Mouse (Mus musculus): ENCODE data around the gene Ccdc96. TPM values are rescaled to one million over a fixed set of nuclear protein-coding genes. Genes with fewer than 3 reads are reported as not detected.

Gene Ccdc96
- polyA plus RNA-seq (2016; fragmentation: Nextera tagmentation; extraction: Ambion mirVana): 4.7 and 5.0 TPM in 2 replicates

- Histone ChIP-seq H3K4me3 (peak within 1 kb of the TSS; percentile 80), H3K36me3 (no peaks in the 10 kb centered on the region), H3K9ac (peak within 1 kb of the TSS; percentile 94), H3K27ac (peak within 1 kb of the TSS; percentile 82), H3K9me3 (replicated peaks) (no peaks in the 10 kb centered on the region), H3K27me3 (peaks cover 9% of the 10 kb centered on the region), H3K4me2 (replicated peaks) (peak within 1 kb of the TSS; percentile 84), H3K4me1 (peaks cover 47% of the 10 kb centered on the region)
- peak; percentile 98 for ATAC-seq (ENCODE audit: low FRiP score)
- under 1% methylated on average over 68 of the region's 97 CpGs for WGBS
These were observed at the start of gene Ccdc96, which contains the start of gene Tada2b for GRCm38 (mm10) chr5:36484171-36484990. Ccdc96 (plus strand) TSS chr5:36484588. Tada2b (minus strand) TSS chr5:36484285.

GRCm38 (mm10) chr5:36436858-36437257 is 47.5 kb upstream of the Ccdc96 start:
- Histone ChIP-seq H3K9ac (no peak overlapping the region), H3K9me3 (replicated peaks) (no peaks in the 10 kb centered on the region), H3K4me3 (no peak overlapping the region), H3K27ac (no peak overlapping the region), H3K4me1 (peaks cover 12% of the 10 kb centered on the region), H3K27me3 (no peaks in the 10 kb centered on the region), H3K4me2 (replicated peaks) (no peak overlapping the region), H3K36me3 (no peaks in the 10 kb centered on the region)
- ATAC-seq (ENCODE audit: low FRiP score): no peak
- 73% methylated on average over 4 of the region's 4 CpGs for WGBS

- WGBS: 72% methylated on average over 3 of the region's 3 CpGs
- H3K9me3 ChIP-seq (replicated peaks): no peaks in the 10 kb centered on the region
These were observed 43.6 kb upstream of the Ccdc96 start for GRCm38 (mm10) chr5:36440741-36441140.

GRCm38 (mm10) chr5:36444611-36445010 is 39.8 kb upstream of the Ccdc96 start:
- Histone ChIP-seq H3K9ac (no peak overlapping the region), H3K4me3 (no peak overlapping the region), H3K4me2 (replicated peaks) (no peak overlapping the region), H3K9me3 (replicated peaks) (no peaks in the 10 kb centered on the region), H3K27me3 (peaks cover 6% of the 10 kb centered on the region; the same call in 1 of the 2 replicates), H3K4me1 (peaks cover 4% of the 10 kb centered on the region; the same call in 1 of the 2 replicates), H3K27ac (no peak overlapping the region), H3K36me3 (no peaks in the 10 kb centered on the region)
- 57% methylated on average over 4 of the region's 4 CpGs for WGBS
- ATAC-seq (ENCODE audit: low FRiP score): no peak

More at GRCm38 (mm10) chr5:36440741-36441140, 43.6 kb upstream of the Ccdc96 start:
- H3K4me1 ChIP-seq: no peaks in the 10 kb centered on the region
- H3K4me3 ChIP-seq: no peak overlapping the region
- H3K9ac ChIP-seq: no peak overlapping the region
- no peak overlapping the region for H3K27ac ChIP-seq
- no peak overlapping the region for H3K4me2 ChIP-seq (replicated peaks)
- no peak for ATAC-seq (ENCODE audit: low FRiP score)
- H3K36me3 ChIP-seq: no peaks in the 10 kb centered on the region
- peaks cover 6% of the 10 kb centered on the region; the same call in 1 of the 2 replicates for H3K27me3 ChIP-seq

GRCm38 (mm10) chr5:36445028-36445427 is 39.4 kb upstream of the Ccdc96 start:
- WGBS: 30% methylated on average over 8 of the region's 8 CpGs
- no peak for ATAC-seq (ENCODE audit: low FRiP score)

DNA sequence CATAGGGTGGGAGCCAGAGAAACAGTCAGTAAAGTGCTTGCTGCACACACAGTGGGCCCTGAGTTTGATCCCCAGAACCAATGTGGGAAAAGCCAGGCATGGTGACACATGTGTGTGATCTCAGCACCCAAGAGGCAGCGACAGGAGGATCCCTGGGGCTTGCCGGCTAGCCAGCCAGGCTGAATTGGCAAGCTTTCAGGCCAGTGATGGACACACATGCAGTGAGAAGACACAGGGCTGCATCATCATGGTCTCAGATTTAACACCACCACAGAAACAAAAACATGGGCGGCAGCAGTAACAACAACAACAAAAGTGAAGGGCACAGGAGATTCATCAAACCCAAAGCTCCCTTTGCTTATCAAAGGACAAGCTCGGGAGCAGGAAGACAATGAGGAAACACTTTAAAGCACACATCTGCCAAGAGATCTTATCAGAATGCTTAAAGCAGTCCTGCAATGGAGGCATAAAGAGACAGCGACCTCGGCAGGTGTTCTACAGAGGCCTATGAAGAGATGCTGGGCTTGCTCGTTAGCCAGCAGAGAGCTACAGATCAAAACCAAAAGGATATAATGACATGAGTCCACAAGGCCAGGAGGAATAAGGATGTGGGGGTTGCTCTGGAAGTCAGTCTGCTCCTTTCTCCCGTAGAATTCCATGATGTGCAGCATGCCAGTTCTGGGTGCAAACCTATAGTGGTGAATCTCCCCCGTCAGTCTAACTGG is 38.1 kb upstream of the Ccdc96 start:
- no peak overlapping the region for H3K27ac ChIP-seq
- peaks cover 6% of the 10 kb centered on the region for H3K4me1 ChIP-seq
- H3K4me3 ChIP-seq: no peak overlapping the region
- peaks cover 6% of the 10 kb centered on the region; the same call in 1 of the 2 replicates for H3K27me3 ChIP-seq
- H3K4me2 ChIP-seq (replicated peaks): no peak overlapping the region
- no peak for ATAC-seq (ENCODE audit: low FRiP score)
- H3K9me3 ChIP-seq (replicated peaks): no peaks in the 10 kb centered on the region
- no peak overlapping the region for H3K9ac ChIP-seq
- WGBS: 41% methylated on average over 9 of the region's 9 CpGs
- no peaks in the 10 kb centered on the region for H3K36me3 ChIP-seq

More at GRCm38 (mm10) chr5:36445028-36445427, 39.4 kb upstream of the Ccdc96 start:
- peaks cover 4% of the 10 kb centered on the region; the same call in 1 of the 2 replicates for H3K4me1 ChIP-seq
- peaks cover 6% of the 10 kb centered on the region; the same call in 1 of the 2 replicates for H3K27me3 ChIP-seq
- no peaks in the 10 kb centered on the region for H3K9me3 ChIP-seq (replicated peaks)
- H3K4me2 ChIP-seq (replicated peaks): no peak overlapping the region
- no peak overlapping the region for H3K27ac ChIP-seq
- H3K9ac ChIP-seq: no peak overlapping the region
- no peaks in the 10 kb centered on the region for H3K36me3 ChIP-seq
- no peak overlapping the region for H3K4me3 ChIP-seq

DNA sequence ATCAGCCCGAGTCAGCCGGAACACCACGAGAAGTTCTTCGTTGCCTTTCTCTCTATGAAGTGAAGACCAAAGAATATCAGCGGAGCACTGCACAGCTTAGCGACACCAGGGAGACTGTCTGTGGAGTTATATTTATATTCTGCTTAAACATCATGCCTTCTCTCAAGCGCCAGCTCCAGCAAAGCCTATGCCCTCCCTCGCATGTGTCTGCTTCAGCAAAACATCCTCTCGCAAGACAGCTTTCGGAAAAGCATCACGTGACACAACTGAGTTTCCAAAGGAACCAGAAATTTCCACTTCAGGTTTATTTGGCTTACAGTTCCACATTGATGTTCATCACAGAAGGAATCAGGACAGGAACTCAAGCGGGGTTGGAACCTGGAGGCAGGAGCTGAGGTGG is 36.5 kb upstream of the Ccdc96 start:
- Histone ChIP-seq H3K27me3 (peaks cover 6% of the 10 kb centered on the region; the same call in 1 of the 2 replicates), H3K9me3 (replicated peaks) (no peaks in the 10 kb centered on the region), H3K27ac (no peak overlapping the region), H3K4me1 (peaks cover 6% of the 10 kb centered on the region), H3K36me3 (no peaks in the 10 kb centered on the region), H3K4me2 (replicated peaks) (no peak overlapping the region), H3K4me3 (no peak overlapping the region), H3K9ac (no peak overlapping the region)
- ATAC-seq (ENCODE audit: low FRiP score): no peak
- 90% methylated on average over 12 of the region's 12 CpGs for WGBS

DNA sequence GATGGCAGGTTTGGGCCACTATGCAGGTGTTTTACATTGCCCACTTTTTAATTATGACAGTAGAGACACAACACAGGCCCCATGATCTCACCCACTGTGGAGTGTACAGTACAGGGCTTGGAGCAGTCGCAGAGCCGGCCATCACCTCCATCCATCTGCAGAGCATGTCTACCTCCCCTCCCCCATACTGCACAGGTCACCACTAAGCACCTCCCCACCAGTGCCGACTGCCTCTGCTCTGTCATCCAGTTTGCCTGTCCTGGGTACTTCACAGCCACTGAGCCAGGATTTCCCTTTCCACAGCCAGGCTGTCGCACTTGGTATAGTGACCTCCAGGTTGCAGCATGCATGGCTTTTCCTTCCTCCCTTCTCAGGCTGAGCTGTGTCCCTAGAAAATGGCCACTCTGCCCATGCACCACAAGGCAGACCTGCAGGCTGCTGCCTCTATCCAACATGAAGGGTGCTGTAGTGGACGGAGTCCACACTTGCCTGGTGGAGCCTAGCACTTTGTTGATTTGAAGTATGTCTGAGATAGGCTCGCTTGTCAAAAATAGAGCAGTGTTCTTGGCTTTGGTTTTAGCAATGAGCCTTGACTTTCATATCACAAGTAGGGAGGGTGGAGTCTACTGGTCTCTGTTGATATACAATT is 34.6 kb upstream of the Ccdc96 start:
- peaks cover 6% of the 10 kb centered on the region for H3K4me1 ChIP-seq
- H3K27ac ChIP-seq: no peak overlapping the region
- H3K9ac ChIP-seq: no peak overlapping the region
- 74% methylated on average over 6 of the region's 6 CpGs for WGBS
- H3K4me2 ChIP-seq (replicated peaks): no peak overlapping the region
- H3K9me3 ChIP-seq (replicated peaks): no peaks in the 10 kb centered on the region
- H3K36me3 ChIP-seq: no peaks in the 10 kb centered on the region
- H3K4me3 ChIP-seq: no peak overlapping the region
- no peaks in the 10 kb centered on the region for H3K27me3 ChIP-seq
- no peak for ATAC-seq (ENCODE audit: low FRiP score)

DNA sequence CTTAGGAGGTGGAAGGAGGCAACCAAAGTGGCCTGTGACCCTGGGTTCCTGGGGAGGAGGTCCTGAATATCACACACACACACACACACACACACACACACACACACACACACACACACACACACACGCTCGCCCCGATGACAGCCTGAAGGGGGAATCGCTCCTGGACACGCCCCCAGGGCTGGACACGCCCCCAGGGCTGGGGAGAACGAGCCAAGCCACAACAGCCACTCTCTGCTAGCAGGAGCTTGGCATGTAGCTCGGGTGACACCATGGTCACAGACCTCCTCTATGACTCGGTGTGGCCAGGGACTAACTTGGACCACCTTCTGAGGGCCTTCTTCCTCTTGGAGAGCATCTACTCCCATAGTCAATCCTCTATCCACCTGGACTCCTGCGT is 33.3 kb upstream of the Ccdc96 start:
- no peak for ATAC-seq (ENCODE audit: low FRiP score)
- Histone ChIP-seq H3K4me1 (peaks cover 2% of the 10 kb centered on the region; the same call in 1 of the 2 replicates), H3K27me3 (no peaks in the 10 kb centered on the region), H3K4me3 (no peak overlapping the region), H3K27ac (no peak overlapping the region), H3K9me3 (replicated peaks) (no peaks in the 10 kb centered on the region), H3K4me2 (replicated peaks) (no peak overlapping the region), H3K9ac (no peak overlapping the region), H3K36me3 (no peaks in the 10 kb centered on the region)
- 26% methylated on average over 7 of the region's 10 CpGs for WGBS

GRCm38 (mm10) chr5:36451872-36452389 is 32.5 kb upstream of the Ccdc96 start:
- Histone ChIP-seq H3K4me1 (peaks cover 2% of the 10 kb centered on the region; the same call in 1 of the 2 replicates), H3K36me3 (no peaks in the 10 kb centered on the region), H3K9ac (no peak overlapping the region), H3K27me3 (no peaks in the 10 kb centered on the region), H3K4me3 (no peak overlapping the region), H3K9me3 (replicated peaks) (no peaks in the 10 kb centered on the region), H3K27ac (no peak overlapping the region), H3K4me2 (replicated peaks) (no peak overlapping the region)
- 61% methylated on average over 10 of the region's 10 CpGs for WGBS
- no peak for ATAC-seq (ENCODE audit: low FRiP score)

GRCm38 (mm10) chr5:36452821-36453220 is 31.6 kb upstream of the Ccdc96 start:
- no peak overlapping the region for H3K27ac ChIP-seq
- WGBS: 86% methylated on average over 6 of the region's 6 CpGs
- ATAC-seq (ENCODE audit: low FRiP score): no peak
- H3K27me3 ChIP-seq: no peaks in the 10 kb centered on the region
- no peak overlapping the region for H3K9ac ChIP-seq
- H3K4me2 ChIP-seq (replicated peaks): no peak overlapping the region
- H3K4me1 ChIP-seq: peaks cover 2% of the 10 kb centered on the region; the same call in 1 of the 2 replicates
- H3K9me3 ChIP-seq (replicated peaks): no peaks in the 10 kb centered on the region
- no peak overlapping the region for H3K4me3 ChIP-seq
- no peaks in the 10 kb centered on the region for H3K36me3 ChIP-seq

- no peak overlapping the region for H3K27ac ChIP-seq
- no peaks in the 10 kb centered on the region for H3K27me3 ChIP-seq
- no peak overlapping the region for H3K9ac ChIP-seq
- H3K9me3 ChIP-seq (replicated peaks): no peaks in the 10 kb centered on the region
- WGBS: 83% methylated on average over 4 of the region's 4 CpGs
- no peak overlapping the region for H3K4me3 ChIP-seq
- no peak overlapping the region for H3K4me2 ChIP-seq (replicated peaks)
- no peak for ATAC-seq (ENCODE audit: low FRiP score)
- H3K36me3 ChIP-seq: no peaks in the 10 kb centered on the region
- H3K4me1 ChIP-seq: no peaks in the 10 kb centered on the region; the same call in 1 of the 2 replicates
These were observed 26.7 kb upstream of the Ccdc96 start for GRCm38 (mm10) chr5:36457706-36458105.

All from hindbrain, embryonic 12.5 days (tissue).